Mouse (Mus musculus) adrenal gland, postnatal 10 days (tissue): ENCODE measurements at regions not wholly inside any gene's neighbourhood (a gene's known extent, or its start where the extent isn't known, plus 50 kb on each side); places are given as distances from the start of the nearest gene placed in this dataset.

Experiments
- DNase-seq: peaks from one replicate; pipeline ENCODE4 v3.0.0; 2021; ENCODE audit warnings: mixed read lengths

- no peak for DNase-seq
These were observed 59.7 kb downstream of the Prlhr start for GRCm38 (mm10) chr19:60408436-60408835.

GRCm38 (mm10) chr19:60399425-60399824, 68.7 kb downstream of the Prlhr start:
- DNase-seq = no peak

- DNase-seq = no peak
These were observed 70.4 kb downstream of the Prlhr start for GRCm38 (mm10) chr19:60397666-60398065.

- no peak for DNase-seq
These were observed 71.5 kb downstream of the Prlhr start for GRCm38 (mm10) chr19:60396604-60397003.

GRCm38 (mm10) chr19:60386563-60387241, 81.4 kb downstream of the Prlhr start:
- DNase-seq = no peak

GRCm38 (mm10) chr19:60384721-60385120, 83.4 kb downstream of the Prlhr start:
- DNase-seq = no peak

GRCm38 (mm10) chr19:60382661-60383060, 85.4 kb downstream of the Prlhr start:
- no peak for DNase-seq

GRCm38 (mm10) chr19:60379030-60379605, 89.0 kb downstream of the Prlhr start:
- DNase-seq = no peak

- DNase-seq = no peak
These were observed 104.0 kb downstream of the Prlhr start for GRCm38 (mm10) chr19:60363988-60364599.

GRCm38 (mm10) chr19:60344911-60345310, 118.4 kb upstream of the Fam204a start:
- no peak for DNase-seq

GRCm38 (mm10) chr19:60341485-60341884, 115.0 kb upstream of the Fam204a start:
- DNase-seq = peak; percentile 71

GRCm38 (mm10) chr19:60340234-60340633, 113.7 kb upstream of the Fam204a start:
- DNase-seq = peak; percentile 6

GRCm38 (mm10) chr19:60334521-60334920, 108.0 kb upstream of the Fam204a start:
- no peak for DNase-seq

GRCm38 (mm10) chr19:60328295-60328694, 101.8 kb upstream of the Fam204a start:
- no peak for DNase-seq

- DNase-seq = no peak
These were observed 99.1 kb upstream of the Fam204a start for GRCm38 (mm10) chr19:60325612-60326011.

GRCm38 (mm10) chr19:60325112-60325511, 98.6 kb upstream of the Fam204a start:
- DNase-seq = no peak

GRCm38 (mm10) chr19:60310591-60310990, 84.1 kb upstream of the Fam204a start:
- DNase-seq = peak; percentile 79

- DNase-seq = no peak
These were observed 75.9 kb upstream of the Fam204a start for GRCm38 (mm10) chr19:60302371-60302770.

GRCm38 (mm10) chr19:60300891-60301290, 74.4 kb upstream of the Fam204a start:
- no peak for DNase-seq

- DNase-seq = no peak
These were observed 63.7 kb upstream of the Fam204a start for GRCm38 (mm10) chr19:60290244-60290643.

GRCm38 (mm10) chr19:60286810-60287396, 60.4 kb upstream of the Fam204a start:
- DNase-seq = no peak

- DNase-seq = no peak
These were observed 58.4 kb upstream of the Fam204a start for GRCm38 (mm10) chr19:60284901-60285300.
